Mouse (Mus musculus): ENCODE data around the gene Phf21a.

GRCm38 (mm10) chr2:92360893-92361292 is 268.0 kb downstream of the Phf21a start:
- TF ChIP-seq POLR2A (IDR thresholded peaks at IDR 0.05; ENCODE audit: borderline replicate concordance, extremely low read depth, insufficient read depth, insufficient read length, poor library complexity, severe bottlenecking) = no peak
- TF ChIP-seq CTCF (IDR thresholded peaks at IDR 0.05; ENCODE audit: borderline replicate concordance, extremely low read depth, insufficient read depth, insufficient read length) = no peak
